Mouse (Mus musculus): ENCODE measurements around the gene Nek3.

- TF ChIP-seq POLR2A (IDR thresholded peaks at IDR 0.05; ENCODE audit: borderline replicate concordance, low read depth, low read length) (no peak), CTCF (IDR thresholded peaks at IDR 0.05; ENCODE audit: low read depth, low read length) (no peak)
Measured at GRCm38 (mm10) chr8:22148367-22148740, 17.9 kb downstream of the Nek3 start.
